Mouse (Mus musculus): Measurements from ENCODE around the gene Cmas. TPM values are rescaled to one million over a fixed set of nuclear protein-coding genes. Genes with fewer than 3 reads are reported as not detected.

Cmas gene
- polyA plus RNA-seq, 1 experiment from 2014 or later, result 133 TPM

DNA sequence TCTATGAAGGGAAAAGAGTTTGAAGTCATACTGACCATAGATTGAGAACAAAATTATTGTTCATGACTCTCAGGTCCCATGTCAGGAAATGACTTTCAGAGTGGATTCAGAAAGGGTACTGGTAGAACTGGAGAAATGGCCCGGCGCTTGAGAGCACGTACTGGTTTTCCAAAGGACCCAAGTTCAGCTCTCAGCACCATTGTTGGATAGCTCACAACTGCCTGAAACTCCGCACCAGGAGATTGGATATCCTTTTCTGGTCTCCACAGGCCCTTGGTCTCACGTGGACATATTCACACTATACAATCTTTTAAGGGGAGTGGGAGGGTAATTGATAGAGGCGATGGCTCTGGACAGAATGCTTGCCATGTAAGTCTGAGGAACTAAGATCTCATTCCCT is 1.5 kb downstream of the Cmas start:
- no peak for ATAC-seq
- H3K4me1 ChIP-seq, result peaks cover 33% of the 10 kb centered on the region
- H3K9ac ChIP-seq, result peak overlapping the region; percentile 97
- H3K27ac ChIP-seq, result no peak overlapping the region
- H3K9me3 ChIP-seq (replicated peaks), result no peaks in the 10 kb centered on the region
- 89% methylated on average over 6 of the region's 6 CpGs for WGBS
- H3K4me3 ChIP-seq, result peak overlapping the region; percentile 86
- peaks cover 20% of the 10 kb centered on the region for H3K36me3 ChIP-seq (ENCODE audit: poor library complexity, severe bottlenecking)
- peaks cover 20% of the 10 kb centered on the region for H3K27me3 ChIP-seq
- H3K4me2 ChIP-seq, result peak overlapping the region; percentile 72

DNA sequence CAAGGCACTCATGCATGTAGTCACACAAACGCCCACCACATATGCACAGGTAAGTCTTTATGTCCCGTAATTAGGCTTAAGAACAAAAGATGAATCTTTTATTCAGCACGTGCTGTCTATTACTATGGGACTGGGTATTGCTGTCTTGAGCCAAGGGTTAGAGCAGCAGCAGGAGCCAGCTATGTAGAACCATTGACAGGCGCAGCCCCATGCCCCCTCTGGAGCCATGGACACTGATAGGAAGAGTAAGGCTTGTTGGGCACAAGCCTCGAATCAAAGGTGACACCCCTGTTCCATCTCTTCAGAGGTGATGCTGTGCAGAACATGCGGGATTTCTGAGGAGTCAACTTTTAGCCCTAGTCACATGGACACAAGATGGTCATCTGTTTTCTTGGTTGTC is 2.1 kb downstream of the Cmas start:
- peaks cover 33% of the 10 kb centered on the region for H3K4me1 ChIP-seq
- H3K4me3 ChIP-seq, result no peak overlapping the region
- no peaks in the 10 kb centered on the region for H3K9me3 ChIP-seq (replicated peaks)
- no peak overlapping the region for H3K9ac ChIP-seq
- peak overlapping the region; percentile 72 for H3K4me2 ChIP-seq
- peaks cover 20% of the 10 kb centered on the region for H3K36me3 ChIP-seq (ENCODE audit: poor library complexity, severe bottlenecking)
- no peak for ATAC-seq
- H3K27me3 ChIP-seq, result peaks cover 20% of the 10 kb centered on the region
- 96% methylated on average over 6 of the region's 6 CpGs for WGBS
- no peak overlapping the region for H3K27ac ChIP-seq

DNA sequence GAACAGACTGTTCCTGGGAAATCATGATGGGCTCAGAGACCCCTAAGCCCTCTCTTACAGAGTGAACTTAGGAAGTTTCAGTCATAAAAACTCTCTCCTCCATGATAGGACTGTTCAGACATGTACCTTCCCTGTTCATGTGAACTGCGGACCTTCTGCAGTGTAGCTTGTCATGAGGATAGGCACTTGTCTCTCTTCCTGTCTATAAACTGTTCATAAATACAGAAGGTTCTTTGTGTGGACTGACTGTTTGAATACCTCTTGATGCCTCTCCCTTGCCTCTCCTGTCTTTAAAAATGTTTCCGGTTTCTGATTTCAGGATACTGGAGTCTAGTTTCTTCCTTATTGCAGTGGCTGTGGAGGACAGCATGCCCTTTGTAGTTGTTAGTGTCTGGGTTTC is 3.1 kb downstream of the Cmas start:
- H3K4me1 ChIP-seq, result peaks cover 33% of the 10 kb centered on the region
- H3K9ac ChIP-seq, result no peak overlapping the region
- peaks cover 28% of the 10 kb centered on the region for H3K36me3 ChIP-seq (ENCODE audit: poor library complexity, severe bottlenecking)
- H3K4me3 ChIP-seq, result no peak overlapping the region
- WGBS, result 97% methylated on average over 2 of the region's 2 CpGs
- no peak overlapping the region for H3K4me2 ChIP-seq
- H3K27me3 ChIP-seq, result peaks cover 13% of the 10 kb centered on the region
- no peak for ATAC-seq
- no peaks in the 10 kb centered on the region for H3K9me3 ChIP-seq (replicated peaks)
- H3K27ac ChIP-seq, result no peak overlapping the region

DNA sequence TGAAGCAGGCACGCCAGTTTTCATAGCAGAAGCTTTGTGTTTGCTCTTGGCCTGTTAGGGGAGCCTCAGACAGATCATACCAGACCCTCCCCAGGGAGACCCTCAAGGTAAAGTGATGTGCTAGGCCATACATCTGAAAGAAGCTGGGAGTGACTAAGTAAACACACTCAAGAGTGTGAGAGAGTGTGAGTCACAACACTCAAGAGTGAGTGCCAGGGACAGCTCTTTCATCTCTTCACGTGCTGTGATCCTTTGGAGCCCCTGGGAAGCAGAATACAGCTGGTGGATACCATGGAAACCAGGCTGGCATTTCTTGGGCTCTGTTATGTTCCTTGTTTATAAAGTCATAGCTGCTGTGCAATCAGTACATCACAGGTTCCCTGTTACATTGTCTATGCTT is 8.4 kb downstream of the Cmas start:
- ATAC-seq, result no peak
- Histone ChIP-seq H3K9me3 (replicated peaks) (no peaks in the 10 kb centered on the region), H3K36me3 (ENCODE audit: poor library complexity, severe bottlenecking) (peaks cover 73% of the 10 kb centered on the region), H3K4me3 (no peak overlapping the region), H3K9ac (no peak overlapping the region), H3K4me1 (peaks cover 15% of the 10 kb centered on the region; the same call in 1 of the 2 replicates), H3K4me2 (no peak overlapping the region), H3K27me3 (no peaks in the 10 kb centered on the region), H3K27ac (no peak overlapping the region)
- WGBS, result 50% methylated on average over 2 of the region's 2 CpGs

DNA sequence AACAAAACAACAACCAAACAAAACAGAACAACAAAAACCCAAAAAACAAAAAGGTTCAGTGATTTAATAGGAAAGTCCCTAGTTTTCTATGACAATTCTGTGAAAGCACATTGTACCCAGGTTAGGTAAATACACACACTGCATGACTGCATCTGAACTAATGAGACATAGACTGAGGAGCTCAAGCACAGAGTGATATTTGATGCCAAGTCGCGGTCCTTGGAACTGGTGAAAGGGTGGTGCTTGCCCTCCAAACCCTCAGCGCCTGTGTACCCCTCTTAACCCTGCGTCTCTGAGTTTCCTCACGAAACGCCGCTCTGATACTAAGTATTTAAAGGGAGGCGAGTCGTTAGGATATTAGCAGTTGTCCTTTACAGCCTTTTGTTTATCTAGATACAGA is 10.8 kb downstream of the Cmas start:
- Histone ChIP-seq H3K4me2 (no peak overlapping the region), H3K27me3 (no peaks in the 10 kb centered on the region), H3K9me3 (replicated peaks) (no peaks in the 10 kb centered on the region), H3K4me1 (0 out of 2 replicates have a peak, but pooled peaks cover 5% of the 10 kb centered on the region), H3K9ac (no peak overlapping the region), H3K4me3 (no peak overlapping the region), H3K36me3 (ENCODE audit: poor library complexity, severe bottlenecking) (peaks cover 83% of the 10 kb centered on the region), H3K27ac (no peak overlapping the region)
- ATAC-seq, result no peak
- WGBS, result 83% methylated on average over 9 of the region's 9 CpGs

DNA sequence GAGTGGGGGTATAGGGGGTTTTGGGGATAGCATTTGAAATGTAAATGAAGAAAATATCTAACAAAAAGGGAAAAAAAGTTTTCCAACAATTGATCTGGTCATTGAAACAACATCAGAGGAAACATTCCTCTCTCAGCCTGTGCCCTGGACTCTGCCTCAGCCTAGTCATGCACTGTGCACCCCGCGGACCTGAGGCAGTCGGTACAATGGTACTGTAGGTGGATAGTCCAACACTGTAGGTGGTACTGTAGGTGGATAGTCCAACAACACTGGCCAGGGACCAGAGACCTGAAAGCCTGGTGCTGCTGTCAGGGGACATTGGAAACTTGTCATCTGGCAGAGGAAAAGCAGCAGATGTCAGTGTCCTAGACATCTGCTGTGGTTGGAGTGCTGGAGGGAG is 13.4 kb downstream of the Cmas start:
- 0 out of 2 replicates have a peak, but pooled peaks cover 3% of the 10 kb centered on the region for H3K4me1 ChIP-seq
- WGBS, result 94% methylated on average over 3 of the region's 3 CpGs
- H3K4me3 ChIP-seq, result no peak overlapping the region
- H3K9ac ChIP-seq, result no peak overlapping the region
- ATAC-seq, result no peak
- H3K9me3 ChIP-seq (replicated peaks), result no peaks in the 10 kb centered on the region
- H3K27ac ChIP-seq, result no peak overlapping the region
- peaks cover 98% of the 10 kb centered on the region for H3K36me3 ChIP-seq (ENCODE audit: poor library complexity, severe bottlenecking)
- no peak overlapping the region for H3K4me2 ChIP-seq
- H3K27me3 ChIP-seq, result no peaks in the 10 kb centered on the region

DNA sequence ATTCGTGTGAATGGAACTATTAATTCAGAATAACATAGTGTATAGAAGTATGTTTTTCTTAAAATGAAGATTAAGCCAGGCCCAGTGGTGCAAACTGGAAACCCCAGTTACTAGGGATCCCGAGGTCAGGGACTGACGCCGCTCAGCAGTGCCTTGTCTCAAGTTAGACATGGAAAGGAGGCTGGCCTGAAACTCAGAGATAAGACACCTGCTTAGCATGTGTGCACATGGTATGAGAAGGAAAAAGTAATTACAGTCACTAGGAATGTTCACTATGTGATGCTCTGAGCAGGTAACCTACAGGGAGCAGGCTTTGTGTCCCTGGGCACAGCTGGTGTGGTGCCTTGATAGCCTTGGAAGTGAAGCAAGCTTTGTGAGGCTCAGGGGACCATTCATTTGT is 15.2 kb downstream of the Cmas start:
- H3K27ac ChIP-seq, result no peak overlapping the region
- no peak overlapping the region for H3K9ac ChIP-seq
- H3K4me1 ChIP-seq, result no peaks in the 10 kb centered on the region
- WGBS, result 94% methylated on average over 4 of the region's 4 CpGs
- H3K4me2 ChIP-seq, result no peak overlapping the region
- no peaks in the 10 kb centered on the region for H3K9me3 ChIP-seq (replicated peaks)
- no peak for ATAC-seq
- H3K36me3 ChIP-seq (ENCODE audit: poor library complexity, severe bottlenecking), result peaks cover 97% of the 10 kb centered on the region
- H3K4me3 ChIP-seq, result no peak overlapping the region
- no peaks in the 10 kb centered on the region for H3K27me3 ChIP-seq

DNA sequence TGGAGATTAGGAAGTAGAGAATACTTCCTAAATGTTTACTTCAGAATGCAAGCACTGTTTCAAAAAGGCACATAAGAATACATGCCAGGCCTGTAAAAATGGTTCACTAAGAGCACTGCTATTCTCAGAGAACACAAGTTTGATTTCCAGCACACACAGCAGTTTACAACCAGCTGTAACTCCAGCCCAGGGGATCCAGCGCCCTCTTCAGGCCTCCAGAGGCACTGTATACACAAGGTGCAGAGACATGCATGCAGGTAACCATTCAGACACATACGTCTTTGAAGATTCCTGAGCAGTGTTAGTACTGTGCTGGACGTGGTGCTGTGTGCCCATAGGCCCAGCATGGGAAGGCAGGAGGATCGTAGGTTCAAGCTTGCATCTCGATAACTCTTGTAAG is 17.1 kb downstream of the Cmas start:
- Histone ChIP-seq H3K4me1 (no peaks in the 10 kb centered on the region), H3K27ac (no peak overlapping the region), H3K9ac (no peak overlapping the region), H3K36me3 (ENCODE audit: poor library complexity, severe bottlenecking) (peaks cover 82% of the 10 kb centered on the region), H3K27me3 (no peaks in the 10 kb centered on the region), H3K4me2 (no peak overlapping the region), H3K9me3 (replicated peaks) (no peaks in the 10 kb centered on the region), H3K4me3 (no peak overlapping the region)
- no peak; the same call in 1 of the 2 replicates for ATAC-seq
- 91% methylated on average over 5 of the region's 5 CpGs for whole genome bisulfite sequencing

DNA sequence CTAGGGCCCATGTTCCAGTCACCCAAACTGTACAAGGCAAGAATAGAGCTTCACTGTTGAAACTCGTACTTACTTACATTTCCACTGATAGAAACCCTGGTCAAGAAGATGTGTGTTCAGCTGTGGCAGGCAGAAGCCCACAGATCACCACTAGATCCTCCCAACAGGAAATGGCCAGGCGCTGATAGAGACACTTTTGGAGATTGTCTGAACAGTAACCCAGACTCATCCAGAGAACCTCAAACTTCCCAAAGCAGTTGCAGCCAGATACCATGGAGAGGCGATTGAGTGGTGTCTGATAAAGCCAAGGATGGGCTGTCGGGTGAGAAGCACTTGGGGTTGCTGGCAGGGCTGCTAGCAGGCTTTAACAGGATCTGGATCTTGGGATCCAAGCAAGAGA is 20.4 kb downstream of the Cmas start:
- 88% methylated on average over 4 of the region's 4 CpGs for WGBS

DNA sequence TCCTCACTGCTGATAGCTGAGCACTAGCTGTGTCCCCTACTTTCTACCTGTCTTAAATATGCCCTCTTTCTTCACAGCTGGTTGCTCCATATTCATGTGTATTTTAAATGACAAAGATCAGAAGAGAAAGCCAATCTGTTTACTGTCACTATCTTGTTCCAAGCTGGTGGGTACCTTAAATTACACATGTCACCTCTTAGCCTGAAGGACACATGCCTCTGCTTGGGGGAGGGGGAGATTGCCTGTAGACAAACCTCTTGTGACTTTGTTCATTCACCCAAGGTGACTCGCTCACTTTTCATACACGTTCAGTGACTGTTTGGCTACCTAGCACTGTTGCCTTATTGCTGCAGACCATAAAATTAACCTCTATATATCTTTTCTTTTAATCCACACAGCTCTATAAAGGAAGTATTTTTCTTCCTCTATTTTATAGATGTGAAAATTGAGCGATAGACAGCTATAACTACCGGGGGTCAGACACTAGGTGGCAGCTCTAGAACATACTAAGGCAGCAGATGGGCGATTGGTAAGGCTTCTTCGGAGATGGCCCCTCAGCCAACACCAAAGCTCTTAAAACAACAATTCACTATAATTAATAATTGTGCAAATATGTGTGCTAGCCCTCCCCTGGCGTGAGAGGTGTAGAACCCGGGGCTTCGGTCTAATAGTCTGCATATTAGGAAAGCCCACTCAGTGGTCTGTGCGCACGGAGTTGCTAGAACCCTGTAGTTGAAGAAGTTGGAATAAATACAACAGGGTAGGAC is 22.7 kb downstream of the Cmas start:
- H3K36me3 ChIP-seq (ENCODE audit: poor library complexity, severe bottlenecking), result peaks cover 27% of the 10 kb centered on the region
- peaks cover 27% of the 10 kb centered on the region for H3K4me1 ChIP-seq
- H3K4me3 ChIP-seq, result no peak overlapping the region
- WGBS, result 49% methylated on average over 11 of the region's 11 CpGs
- no peaks in the 10 kb centered on the region for H3K9me3 ChIP-seq (replicated peaks)
- H3K9ac ChIP-seq, result no peak overlapping the region
- no peak overlapping the region for H3K27ac ChIP-seq
- no peak overlapping the region for H3K4me2 ChIP-seq
- H3K27me3 ChIP-seq, result peaks cover 16% of the 10 kb centered on the region; the same call in 1 of the 2 replicates
- peak; percentile 41 for ATAC-seq

More for the DNA sequence above, 20.4 kb downstream of the Cmas start:
- no peak for ATAC-seq
- Histone ChIP-seq H3K9me3 (replicated peaks) (no peaks in the 10 kb centered on the region), H3K27ac (no peak overlapping the region), H3K9ac (no peak overlapping the region), H3K36me3 (ENCODE audit: poor library complexity, severe bottlenecking) (peaks cover 50% of the 10 kb centered on the region), H3K4me1 (peaks cover 23% of the 10 kb centered on the region), H3K4me2 (no peak overlapping the region), H3K27me3 (no peaks in the 10 kb centered on the region), H3K4me3 (no peak overlapping the region)

DNA sequence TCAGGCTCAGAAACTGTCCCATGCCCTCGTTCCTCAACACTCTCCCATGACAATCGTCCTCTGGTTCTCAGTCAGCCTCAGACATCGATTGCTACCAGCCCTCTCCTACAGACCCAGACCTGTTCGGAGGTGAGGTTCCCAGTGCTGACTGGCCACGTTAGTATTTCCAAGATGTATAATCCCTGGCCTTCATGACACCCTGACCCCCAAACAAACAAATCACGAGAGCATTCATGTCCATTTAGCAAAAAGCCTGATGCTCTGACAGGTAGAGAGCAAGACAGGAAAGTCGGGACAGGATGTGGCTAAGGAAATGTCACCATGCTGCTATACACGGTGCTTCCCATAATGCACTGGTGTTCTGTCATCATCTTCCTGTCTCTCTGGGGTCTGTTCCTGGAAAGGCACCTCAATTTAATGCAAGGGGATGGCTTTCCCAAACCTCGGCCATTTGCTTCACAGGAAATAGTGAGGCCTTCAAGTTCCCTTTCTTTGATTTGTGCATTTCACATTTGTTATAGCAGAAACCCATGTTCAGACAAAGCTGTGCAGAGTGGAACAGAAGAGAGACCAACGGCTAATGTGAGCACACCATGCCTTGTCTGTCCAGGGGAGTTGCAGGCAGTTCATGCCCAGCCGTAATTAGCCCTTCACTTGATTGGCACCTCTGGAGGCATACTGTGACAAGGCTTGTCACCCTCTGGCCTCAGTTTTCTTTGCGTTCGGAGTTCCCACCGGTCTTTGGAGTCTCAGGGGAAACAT is 23.5 kb downstream of the Cmas start:
- peak; percentile 85 for ATAC-seq
- H3K36me3 ChIP-seq (ENCODE audit: poor library complexity, severe bottlenecking), result peaks cover 20% of the 10 kb centered on the region
- no peak overlapping the region for H3K4me2 ChIP-seq
- no peaks in the 10 kb centered on the region for H3K9me3 ChIP-seq (replicated peaks)
- no peak overlapping the region; the same call in 1 of the 2 replicates for H3K9ac ChIP-seq
- WGBS, result 36% methylated on average over 14 of the region's 14 CpGs
- H3K27ac ChIP-seq, result peak overlapping the region; percentile 44
- H3K27me3 ChIP-seq, result peaks cover 20% of the 10 kb centered on the region; the same call in 1 of the 2 replicates
- H3K4me3 ChIP-seq, result no peak overlapping the region
- peaks cover 27% of the 10 kb centered on the region for H3K4me1 ChIP-seq

DNA sequence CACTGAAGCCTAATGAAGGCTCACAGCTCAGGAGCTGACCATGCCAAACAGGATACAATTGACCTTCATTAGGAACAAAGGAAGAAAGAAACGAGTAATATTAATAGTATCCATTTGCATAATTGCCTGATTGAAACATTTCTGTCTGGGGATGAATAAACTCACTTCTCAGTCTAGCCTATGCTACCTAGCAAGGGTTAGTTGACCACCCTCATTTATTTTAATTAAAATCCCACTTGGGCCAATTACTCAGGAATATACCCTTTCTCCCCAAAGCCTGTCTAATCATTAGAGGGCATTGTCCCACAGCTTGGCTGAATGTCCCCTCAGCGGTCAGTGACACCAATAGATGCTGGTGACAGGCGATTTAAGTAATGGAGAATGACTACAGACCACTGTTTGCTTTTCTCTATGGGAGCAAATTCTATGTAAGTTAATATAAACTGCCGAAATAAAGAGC is 24.1 kb downstream of the Cmas start:
- H3K4me1 ChIP-seq, result peaks cover 27% of the 10 kb centered on the region
- H3K9ac ChIP-seq, result no peak overlapping the region; the same call in 1 of the 2 replicates
- H3K27ac ChIP-seq, result 0 out of 2 replicates have a peak overlapping the region, but pooled peaks have one; percentile 44
- H3K4me3 ChIP-seq, result no peak overlapping the region
- WGBS, result 25% methylated on average over 4 of the region's 4 CpGs
- peaks cover 13% of the 10 kb centered on the region for H3K36me3 ChIP-seq (ENCODE audit: poor library complexity, severe bottlenecking)
- ATAC-seq, result peak; percentile 79
- no peak overlapping the region for H3K4me2 ChIP-seq
- peaks cover 20% of the 10 kb centered on the region; the same call in 1 of the 2 replicates for H3K27me3 ChIP-seq
- H3K9me3 ChIP-seq (replicated peaks), result no peaks in the 10 kb centered on the region
